Mouse (Mus musculus): ENCODE measurements around the gene Olfr543.

GRCm38 (mm10) chr7:102529052-102529451 lies 47.6 kb upstream of the Olfr543 start:
- TF ChIP-seq EP300 (optimal IDR thresholded peaks at IDR 0.05), result no peak
- TF ChIP-seq CTCF (IDR thresholded peaks at IDR 0.05; ENCODE audit: low read depth), result no peak
